Mouse (Mus musculus) neutrophil, adult 5-6 weeks (primary cell): ENCODE data around the gene Cadps. TPM values are rescaled to one million over a fixed set of nuclear protein-coding genes. Genes with fewer than 3 reads are reported as not detected.

Experiments
- ATAC-seq: fragments of 151-379, 151-347 bp; 2 replicates; pipeline ENCODE4 v1.8.0; 2017; ENCODE audit warnings: mild to moderate bottlenecking, moderate TSS enrichment; ENCODE audit not compliant: insufficient number of reproducible peaks, poor library complexity, low FRiP score, severe bottlenecking; ENCODE audit errors: extremely low read depth
- total RNA-seq: library from RNA; stranded (forward); fragments of 200-1000 nt; gene quantifications from 2 replicates; pipeline ENCODE4 v1.2.3, GENCODE M21; 2017

Cadps gene
- total RNA-seq = not detected in 2 replicates

- no peak for ATAC-seq
These were observed at the start of gene Cadps for GRCm38 (mm10) chr14:12822491-12823219. Gene Cadps, minus strand, starts transcription at chr14:12823079.

GRCm38 (mm10) chr14:12869605-12870004 lies 46.7 kb upstream of the Cadps start:
- no peak for ATAC-seq

GRCm38 (mm10) chr14:12865258-12865657 lies 42.4 kb upstream of the Cadps start:
- ATAC-seq = no peak

GRCm38 (mm10) chr14:12843860-12844259 lies 21.0 kb upstream of the Cadps start:
- no peak for ATAC-seq

- ATAC-seq = no peak
These were observed 16.6 kb upstream of the Cadps start for GRCm38 (mm10) chr14:12839471-12839870.

GRCm38 (mm10) chr14:12838949-12839348 lies 16.1 kb upstream of the Cadps start:
- no peak for ATAC-seq

- no peak for ATAC-seq
These were observed 15.4 kb upstream of the Cadps start for GRCm38 (mm10) chr14:12838323-12838722.

GRCm38 (mm10) chr14:12837902-12838301 lies 15.0 kb upstream of the Cadps start:
- no peak for ATAC-seq

GRCm38 (mm10) chr14:12823781-12824180 lies 902 bp upstream of the Cadps start:
- no peak for ATAC-seq

- no peak for ATAC-seq
These were observed 918 bp downstream of the Cadps start for GRCm38 (mm10) chr14:12821831-12822490.

- ATAC-seq = no peak
These were observed 1.6 kb downstream of the Cadps start for GRCm38 (mm10) chr14:12821156-12821813.

GRCm38 (mm10) chr14:12820149-12820548 lies 2.7 kb downstream of the Cadps start:
- ATAC-seq = no peak

- no peak for ATAC-seq
These were observed 4.4 kb downstream of the Cadps start for GRCm38 (mm10) chr14:12818442-12818841.

GRCm38 (mm10) chr14:12812072-12812471 lies 10.8 kb downstream of the Cadps start:
- no peak for ATAC-seq

GRCm38 (mm10) chr14:12802995-12803394 lies 19.9 kb downstream of the Cadps start:
- no peak for ATAC-seq

- ATAC-seq = no peak
These were observed 21.8 kb downstream of the Cadps start for GRCm38 (mm10) chr14:12801100-12801499.

- no peak for ATAC-seq
These were observed 24.0 kb downstream of the Cadps start for GRCm38 (mm10) chr14:12798926-12799325.

- no peak for ATAC-seq
These were observed 38.6 kb downstream of the Cadps start for GRCm38 (mm10) chr14:12784296-12784695.

GRCm38 (mm10) chr14:12780016-12780415 lies 42.9 kb downstream of the Cadps start:
- ATAC-seq = no peak

- no peak for ATAC-seq
These were observed 44.9 kb downstream of the Cadps start for GRCm38 (mm10) chr14:12777990-12778389.
